Mouse (Mus musculus): ENCODE data around the gene Epha2.

Epha2 gene

GRCm38 (mm10) chr4:141277157-141277556, 23.9 kb upstream of the Epha2 start:
- in situ Hi-C loops (cut with MboI; ENCODE audit: unreplicated experiment in 2 of 2): loop anchor here (5.0 to 25.0 kb wide), 2 partner anchors 85 to 590 kb away; no protein-coding TSS in a partner anchor

- in situ Hi-C loops (cut with MboI; ENCODE audit: unreplicated experiment in 2 of 2): loop anchor here (5.0 to 25.0 kb wide), 2 partner anchors 84 to 591 kb away; no protein-coding TSS in a partner anchor
Observed at GRCm38 (mm10) chr4:141278154-141278553, 22.9 kb upstream of the Epha2 start.

GRCm38 (mm10) chr4:141279327-141279726, 21.7 kb upstream of the Epha2 start:
- in situ Hi-C loops (cut with MboI; ENCODE audit: unreplicated experiment in 2 of 2): loop anchor here (5.0 to 25.0 kb wide), 2 partner anchors 83 to 592 kb away; no protein-coding TSS in a partner anchor

- in situ Hi-C loops (cut with MboI; ENCODE audit: unreplicated experiment in 2 of 2): loop anchor here (5.0 to 25.0 kb wide), 2 partner anchors 83 to 592 kb away; no protein-coding TSS in a partner anchor
Observed at GRCm38 (mm10) chr4:141279783-141280182, 21.3 kb upstream of the Epha2 start.

GRCm38 (mm10) chr4:141280471-141280870, 20.6 kb upstream of the Epha2 start:
- in situ Hi-C loops (cut with MboI; ENCODE audit: unreplicated experiment in 2 of 2): loop anchor here in 1 of 2 experiments (25.0 kb wide), 1 partner anchor 593 kb away; no protein-coding TSS in a partner anchor

- in situ Hi-C loops (cut with MboI; ENCODE audit: unreplicated experiment in 2 of 2): loop anchor here in 1 of 2 experiments (25.0 kb wide), 1 partner anchor 594 kb away; no protein-coding TSS in a partner anchor
Observed at GRCm38 (mm10) chr4:141281153-141281552, 19.9 kb upstream of the Epha2 start.

- in situ Hi-C loops (cut with MboI; ENCODE audit: unreplicated experiment in 2 of 2): loop anchor here in 1 of 2 experiments (25.0 kb wide), 1 partner anchor 594 kb away; no protein-coding TSS in a partner anchor
Observed at GRCm38 (mm10) chr4:141281578-141281977, 19.5 kb upstream of the Epha2 start.

- in situ Hi-C loops (cut with MboI; ENCODE audit: unreplicated experiment in 2 of 2): loop anchor here in 1 of 2 experiments (25.0 kb wide), 1 partner anchor 595 kb away; no protein-coding TSS in a partner anchor
Observed at GRCm38 (mm10) chr4:141282087-141282486, 19.0 kb upstream of the Epha2 start.

- in situ Hi-C loops (cut with MboI; ENCODE audit: unreplicated experiment in 2 of 2): loop anchor here in 1 of 2 experiments (25.0 kb wide), 1 partner anchor 595 kb away; no protein-coding TSS in a partner anchor
Observed at GRCm38 (mm10) chr4:141282623-141283022, 18.4 kb upstream of the Epha2 start.

- in situ Hi-C loops (cut with MboI; ENCODE audit: unreplicated experiment in 2 of 2): loop anchor here in 1 of 2 experiments (25.0 kb wide), 1 partner anchor 596 kb away; no protein-coding TSS in a partner anchor
Observed at GRCm38 (mm10) chr4:141283176-141283878, 17.7 kb upstream of the Epha2 start.

GRCm38 (mm10) chr4:141283879-141284411, 17.1 kb upstream of the Epha2 start:
- in situ Hi-C loops (cut with MboI; ENCODE audit: unreplicated experiment in 2 of 2): loop anchor here in 1 of 2 experiments (25.0 kb wide), 1 partner anchor 597 kb away; no protein-coding TSS in a partner anchor

GRCm38 (mm10) chr4:141284486-141284885, 16.6 kb upstream of the Epha2 start:
- in situ Hi-C loops (cut with MboI; ENCODE audit: unreplicated experiment in 2 of 2): loop anchor here in 1 of 2 experiments (25.0 kb wide), 1 partner anchor 597 kb away; no protein-coding TSS in a partner anchor

GRCm38 (mm10) chr4:141285128-141285527, 15.9 kb upstream of the Epha2 start:
- in situ Hi-C loops (cut with MboI; ENCODE audit: unreplicated experiment in 2 of 2): loop anchor here in 1 of 2 experiments (25.0 kb wide), 1 partner anchor 598 kb away; no protein-coding TSS in a partner anchor

GRCm38 (mm10) chr4:141286860-141287517, 14.1 kb upstream of the Epha2 start:
- in situ Hi-C loops (cut with MboI; ENCODE audit: unreplicated experiment in 2 of 2): loop anchor here in 1 of 2 experiments (25.0 kb wide), 1 partner anchor 600 kb away; no protein-coding TSS in a partner anchor

- in situ Hi-C loops (cut with MboI; ENCODE audit: unreplicated experiment in 2 of 2): loop anchor here in 1 of 2 experiments (25.0 kb wide), 1 partner anchor 600 kb away; no protein-coding TSS in a partner anchor
Observed at GRCm38 (mm10) chr4:141287518-141288004, 13.5 kb upstream of the Epha2 start.

- in situ Hi-C loops (cut with MboI; ENCODE audit: unreplicated experiment in 2 of 2): loop anchor here in 1 of 2 experiments (25.0 kb wide), 1 partner anchor 601 kb away; no protein-coding TSS in a partner anchor
Observed at GRCm38 (mm10) chr4:141288152-141288551, 12.9 kb upstream of the Epha2 start.

- in situ Hi-C loops (cut with MboI; ENCODE audit: unreplicated experiment in 2 of 2): loop anchor here in 1 of 2 experiments (10.0 to 25.0 kb wide), 3 partner anchors 263 to 1873 kb away; no protein-coding TSS in a partner anchor
Observed at GRCm38 (mm10) chr4:141291571-141292375, 9.3 kb upstream of the Epha2 start.

- in situ Hi-C loops (cut with MboI; ENCODE audit: unreplicated experiment in 2 of 2): loop anchor here in 1 of 2 experiments (10.0 to 25.0 kb wide), 3 partner anchors 259 to 1869 kb away; no protein-coding TSS in a partner anchor
Observed at GRCm38 (mm10) chr4:141295774-141296186, 5.3 kb upstream of the Epha2 start.

- in situ Hi-C loops (cut with MboI; ENCODE audit: unreplicated experiment in 2 of 2): loop anchor here in 1 of 2 experiments (10.0 to 25.0 kb wide), 3 partner anchors 257 to 1867 kb away; no protein-coding TSS in a partner anchor
Observed at GRCm38 (mm10) chr4:141297934-141298333, 3.1 kb upstream of the Epha2 start.
